37 mouse cellular contexts compared by ENCODE assay signal in the genomic region with DNA sequence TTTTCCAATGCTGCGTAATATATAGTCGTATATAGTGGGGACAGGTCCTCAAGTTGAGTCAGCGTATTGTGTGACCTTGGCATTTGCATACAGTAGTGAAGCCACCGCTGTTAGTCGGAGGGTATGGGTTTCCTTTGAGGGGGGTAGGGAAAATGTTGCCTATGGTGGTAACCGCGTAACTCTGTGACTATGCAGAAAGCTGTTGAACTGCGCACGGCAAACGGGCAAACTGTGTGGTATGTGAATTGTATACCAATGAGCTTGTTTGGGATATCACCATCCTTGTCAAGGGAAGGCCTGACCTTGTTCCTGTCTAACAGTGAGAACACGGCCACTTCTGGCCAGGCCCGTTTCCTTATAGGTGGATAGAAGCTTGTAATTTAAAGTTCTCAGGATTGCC. TPM values are rescaled to one million over a fixed set of nuclear protein-coding genes. Genes with fewer than 3 reads are reported as not detected.
DNase-seq lines count a peak whose midpoint lies in the region; ATAC-seq and TF ChIP-seq lines count a peak whose summit lies in the region.
"Had no signal": no experiment of that assay in that cellular context is flagged by ENCODE, and none has a peak within 500 bp of the region (broad histone marks: within the 10 kb centered on the region; RNA-seq: fewer than 3 reads in every experiment).

No protein-coding gene starts in this region.

- H3K4me1 ChIP-seq in CH12.LX (ENCODE audit: control insufficient read depth in 1 of 2, insufficient read depth in 2 of 2): peaks cover 8 to 71% of the 10 kb centered on the region in 2 experiments
- H3K4me1 ChIP-seq: liver, embryonic 13.5 days; megakaryocyte, embryonic 14.5 days had no signal

- TF ChIP-seq POLR2A in CH12.LX (IDR thresholded peaks at IDR 0.05; ENCODE audit: low read depth, low read length): no peak

- peak overlapping the region; percentile 29 to 56 (median 54) for H3K4me3 ChIP-seq in CH12.LX (replicated peaks in 1 of 3; ENCODE audit: low read depth in 2 of 3, low read length in 2 of 3, poor library complexity in 1 of 3)
- H3K4me3 ChIP-seq: erythroblast, embryonic 14.5 days; heart, embryonic 10.5 days; heart, embryonic 15.5 days; hindbrain, embryonic 15.5 days; intestine, embryonic 15.5 days; limb, embryonic 10.5 days; limb, embryonic 15.5 days; liver, embryonic 13.5 days; megakaryocyte, embryonic 14.5 days; midbrain, embryonic 12.5 days had no signal

- peaks cover 0 to 17% of the 10 kb centered on the region in 2 experiments for H3K36me3 ChIP-seq in CH12.LX (replicated peaks in 1 of 2; ENCODE audit: control insufficient read depth in 1 of 2, insufficient read depth in 1 of 2, low read length in 1 of 2)
- H3K36me3 ChIP-seq: heart, embryonic 10.5 days; heart, embryonic 15.5 days; hindbrain, embryonic 15.5 days; intestine, embryonic 15.5 days; limb, embryonic 10.5 days; limb, embryonic 15.5 days; liver, embryonic 13.5 days; midbrain, embryonic 12.5 days had no signal

- TF ChIP-seq EP300 in CH12.LX (IDR thresholded peaks at IDR 0.05; ENCODE audit: low read length): 0 out of 2 replicates have a peak, but pooled peaks have one; percentile 19

- in situ Hi-C loops in CH12.LX (cut with MboI; ENCODE audit: low pct_ligation_motif_present, low pct_unique_long_range_greater_than_20kb, low sequenced_read_pairs): no loop called here

- peaks cover 2% of the 10 kb centered on the region for H3K9me3 ChIP-seq in CH12.LX (replicated peaks; ENCODE audit: low read length)
- H3K9me3 ChIP-seq: heart, embryonic 10.5 days; heart, embryonic 15.5 days; hindbrain, embryonic 15.5 days; intestine, embryonic 15.5 days; limb, embryonic 10.5 days; limb, embryonic 15.5 days; liver, embryonic 13.5 days; midbrain, embryonic 12.5 days had no signal

- dilution Hi-C loops in CH12.LX (cut with MboI; ENCODE audit: extremely low pct_ligation_motif_present, extremely low pct_unique_long_range_greater_than_20kb, low sequenced_read_pairs): no loop called here

- no peak for TF ChIP-seq CTCF in CH12.LX (conservative IDR thresholded peaks at IDR 0.05 in 1 of 2, IDR thresholded peaks at IDR 0.05 in 1 of 2; ENCODE audit: low read depth in 2 of 2, low read length in 2 of 2)

- no peaks in the 10 kb centered on the region for H3K27me3 ChIP-seq in CH12.LX (replicated peaks)
- H3K27me3 ChIP-seq: heart, embryonic 15.5 days; hindbrain, embryonic 15.5 days; intestine, embryonic 15.5 days; limb, embryonic 15.5 days; midbrain, embryonic 12.5 days had no signal

- ATAC-seq in inflammation-experienced regulatory T-cells, adult 6 months: peak; percentile 16
- ATAC-seq in monocyte, adult 5-6 weeks (replicated peaks; ENCODE audit: insufficient number of reproducible peaks, low FRiP score, low TSS enrichment, poor library complexity, severe bottlenecking): no peak
- ATAC-seq: intestine, embryonic 15.5 days; lung, postnatal 0 days had no signal

- H3K9ac ChIP-seq in CH12.LX (ENCODE audit: insufficient read depth, low read depth): peak overlapping the region; percentile 33; the same call in 1 of the 2 replicates
- H3K9ac ChIP-seq: heart, embryonic 15.5 days; hindbrain, embryonic 15.5 days; intestine, embryonic 15.5 days; limb, embryonic 15.5 days; liver, embryonic 13.5 days; midbrain, embryonic 12.5 days had no signal

- no peak for TF ChIP-seq RAD21 in CH12.LX (IDR thresholded peaks at IDR 0.05; ENCODE audit: low read depth, low read length)

- DNase-seq in heart, adult 11 months: peak; percentile 82
- DNase-seq in heart, postnatal 14 days: no peak
- DNase-seq in CH12.LX (ENCODE audit: extremely low read depth): no peak
- DNase-seq in thymus, postnatal 25 days: peak; percentile 43
- DNase-seq in testis, postnatal 14 days (ENCODE audit: low spot score): no peak
- no peak for DNase-seq in embryo, embryonic 11 days
- DNase-seq: adrenal gland, postnatal 10 days; cerebellum, adult 11 months; cerebellum, adult 9-10 months; cerebellum, postnatal 36 days; gastrocnemius, postnatal 10 days; heart, postnatal 36 days; kidney, adult 2 months; kidney, postnatal 4 days; liver, embryonic 13.5 days; lung, adult 18-20 months; right cerebral cortex, adult 18-20 months; spleen, adult 18-20 months had no signal

- H3K27ac ChIP-seq in CH12.LX (ENCODE audit: insufficient read depth, low read depth): no peak overlapping the region
- H3K27ac ChIP-seq: heart, embryonic 10.5 days; heart, embryonic 15.5 days; hindbrain, embryonic 15.5 days; intestine, embryonic 15.5 days; kidney, postnatal 0 days; limb, embryonic 10.5 days; limb, embryonic 15.5 days; liver, embryonic 13.5 days; midbrain, embryonic 12.5 days had no signal

- H3K79me2 ChIP-seq in CH12.LX (replicated peaks; ENCODE audit: control insufficient read depth, extremely low read depth, insufficient read depth, poor library complexity, severe bottlenecking): no peaks in the 10 kb centered on the region

- peak overlapping the region; percentile 85 for H3K4me2 ChIP-seq in CH12.LX (ENCODE audit: insufficient read depth, low read depth, poor library complexity, severe bottlenecking)
- H3K4me2 ChIP-seq: heart, embryonic 15.5 days; hindbrain, embryonic 15.5 days; intestine, embryonic 15.5 days; limb, embryonic 15.5 days; liver, embryonic 13.5 days; midbrain, embryonic 12.5 days had no signal

- intact Hi-C loops in heart, postnatal 14 days (cut with DNase I): no loop called here

TF ChIP-seq in CH12.LX, 34 proteins besides CTCF, POLR2A, EP300 and RAD21:
- no peak for TF ChIP-seq RCOR1 (conservative IDR thresholded peaks at IDR 0.05; ENCODE audit: low read depth, low read length)
- 0 out of 2 replicates have a peak, but pooled peaks have one; percentile 22 for TF ChIP-seq TCF12 (IDR thresholded peaks at IDR 0.05; ENCODE audit: low read depth, low read length)
- TF ChIP-seq MXI1 (IDR thresholded peaks at IDR 0.05; ENCODE audit: low read depth, low read length): no peak
- 0 out of 2 replicates have a peak, but pooled peaks have one; percentile 10 for TF ChIP-seq MAFK (IDR thresholded peaks at IDR 0.05; ENCODE audit: insufficient replicate concordance, low read length)
- no peak for TF ChIP-seq MEF2A (IDR thresholded peaks at IDR 0.05; ENCODE audit: borderline replicate concordance, low read depth, low read length)
- no peak for TF ChIP-seq ELF1 (IDR thresholded peaks at IDR 0.05; ENCODE audit: low read depth, low read length)
- TF ChIP-seq IRF4 (IDR thresholded peaks at IDR 0.05; ENCODE audit: low read depth, low read length): 0 out of 2 replicates have a peak, but pooled peaks have one; percentile 7
- TF ChIP-seq JUN (IDR thresholded peaks at IDR 0.05; ENCODE audit: insufficient read depth, low read depth, low read length): no peak

RNA-seq across cellular contexts. Expression of gene Cd2, which starts 1.9 kb away (rescaled TPM):
- 1 to 10 TPM in 1 of 2 experiments, under 1 TPM in 1; 0.65 to 3.2 TPM for total RNA-seq in heart, postnatal 14 days (2021)
- 18.0 TPM in 2 replicates for total RNA-seq in CH12.LX (2012; rRNA removed)
- 9.5 and 12.6 TPM in 2 replicates for total RNA-seq in CH12.LX (2014; rRNA removed)
- 33.1 and 35.0 TPM in 2 replicates for polyA plus RNA-seq in CH12.LX (2012; ENCODE audit: insufficient read length, low read depth)
- polyA plus RNA-seq in inflammation-experienced regulatory T-cells, adult 6 months (2017; shearing (Covaris generic)): 1,000 to 10,000 TPM; 1,311 to 1,764 (median 1,493) TPM
- 271 to 498 TPM (median 274 TPM) in 3 replicates for total RNA-seq in monocyte, adult 5-6 weeks (2017)
- total RNA-seq: layer of hippocampus, adult 8-10 months; layer of hippocampus, postnatal 25 days; left cerebral cortex, postnatal 10 days had no signal
- polyA plus RNA-seq: embryonic facial prominence, embryonic 14.5 days; erythroblast, embryonic 14.5 days; forebrain, embryonic 11.5 days; hindbrain, embryonic 15.5 days; kidney, postnatal 0 days; limb, embryonic 10.5 days; limb, embryonic 15.5 days; liver, embryonic 13.5 days; midbrain, embryonic 12.5 days; neural tube, embryonic 11.5 days had no signal

Comparison
In these comparisons a context has a peak if more than half of its experiments do, and no peak if none do; other contexts are left out.
1. DNase-seq: peak in heart, adult 11 months (single experiment) and thymus, postnatal 25 days (single experiment); none in heart, postnatal 14 days (0 of 2), CH12.LX (single experiment), testis, postnatal 14 days (single experiment) and embryo, embryonic 11 days (single experiment).
2. RNA of gene Cd2, which starts 1.9 kb away (total RNA-seq): 271 to 498 TPM in monocyte, adult 5-6 weeks; 9.5 to 18.0 TPM in CH12.LX and 0.65 to 3.2 TPM in heart, postnatal 14 days; every median in the first group is over 10 times any median in the second.